Mouse (Mus musculus) cortical plate, adult 2 months (tissue): Measurements from ENCODE around the gene Bach2.

ENCODE experiments used
- CTCF ChIP-seq: fragments of 200-500 bp; IDR thresholded peaks from 2 replicates; pipeline ENCODE4 v1.5.1; 2011; ENCODE audit warnings: mild to moderate bottlenecking, control low read depth, low read length; ENCODE audit not compliant: insufficient read depth; ENCODE audit errors: extremely low read depth
- POLR2A ChIP-seq: fragments of 200-500 bp; IDR thresholded peaks from 2 replicates; pipeline ENCODE4 v1.6.1; 2011; ENCODE audit warnings: mild to moderate bottlenecking, low read length, control low read depth; ENCODE audit not compliant: insufficient read depth; ENCODE audit errors: extremely low read depth

DNA sequence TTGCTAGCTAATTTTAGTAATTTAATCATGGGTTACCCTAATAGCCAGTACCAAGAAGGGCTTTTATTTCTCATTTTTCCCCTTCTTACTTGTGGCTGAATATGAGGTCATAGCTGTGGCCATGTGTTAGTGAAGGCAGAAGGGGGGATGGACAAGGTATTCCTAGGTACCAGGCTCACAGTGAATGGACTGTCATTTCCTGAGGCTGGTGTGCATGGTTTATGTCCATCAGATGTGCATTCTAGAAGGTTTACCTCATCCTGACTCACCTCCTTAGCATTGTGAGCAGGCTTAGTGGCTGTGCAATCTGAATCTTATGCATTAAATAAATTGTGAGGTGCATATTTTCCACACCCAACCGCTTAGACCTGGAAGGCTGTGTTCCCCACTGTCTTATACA is 81.4 kb downstream of the Bach2 start:
- TF ChIP-seq CTCF (no peak), POLR2A (no peak)
